Mouse (Mus musculus) lung, postnatal 0 days (tissue): ENCODE data around the gene Enpp1.

Experiments
- CTCF ChIP-seq: IDR thresholded peaks from 2 replicates; pipeline ENCODE4 v1.5.1; 2016; ENCODE audit warnings: antibody characterized with exemption, mild to moderate bottlenecking
- EP300 ChIP-seq: IDR thresholded peaks from 2 replicates; pipeline ENCODE4 v1.6.1; 2016; ENCODE audit warnings: antibody characterized with exemption, mild to moderate bottlenecking, control low read depth

- TF ChIP-seq CTCF (no peak), EP300 (no peak)
Measured at GRCm38 (mm10) chr10:24696761-24697160, 15.2 kb downstream of the Enpp1 start.
